Mouse (Mus musculus): Measurements from ENCODE around the gene Mmp14. TPM values are rescaled to one million over a fixed set of nuclear protein-coding genes. Genes with fewer than 3 reads are reported as not detected.
A peak's percentile ranks its signal among the peaks of the same experiment; 100 is the strongest.

Gene Mmp14
- polyA plus RNA-seq, 1 experiment = 24.9 TPM

- Histone ChIP-seq H3K4me3 (ENCODE audit: insufficient read depth, low read length) (peak overlapping the region; percentile 83), H3K4me1 (ENCODE audit: control insufficient read depth, insufficient read depth, low read length) (no peaks in the 10 kb centered on the region), H3K27ac (ENCODE audit: insufficient read depth, low read depth, low read length) (peak overlapping the region; percentile 35)
- TF ChIP-seq CTCF (IDR thresholded peaks at IDR 0.05; ENCODE audit: low read depth, low read length) (peak; percentile 63), POLR2A (IDR thresholded peaks at IDR 0.05; ENCODE audit: borderline replicate concordance, low read depth, low read length) (no peak)
Measured at GRCm38 (mm10) chr14:54464293-54465005, 33.0 kb downstream of the Mmp14 start.

GRCm38 (mm10) chr14:54471467-54471866 is 40.1 kb downstream of the Mmp14 start:
- H3K4me3 ChIP-seq (ENCODE audit: insufficient read depth, low read length) = no peak overlapping the region
- H3K27ac ChIP-seq (ENCODE audit: insufficient read depth, low read depth, low read length) = no peak overlapping the region
- H3K4me1 ChIP-seq (ENCODE audit: control insufficient read depth, insufficient read depth, low read length) = 0 out of 2 replicates have a peak, but pooled peaks cover 3% of the 10 kb centered on the region
- no peak for TF ChIP-seq POLR2A (IDR thresholded peaks at IDR 0.05; ENCODE audit: borderline replicate concordance, low read depth, low read length)
- TF ChIP-seq CTCF (IDR thresholded peaks at IDR 0.05; ENCODE audit: low read depth, low read length) = no peak

- H3K4me3 ChIP-seq (ENCODE audit: insufficient read depth, low read length) = no peak overlapping the region
- no peak overlapping the region for H3K27ac ChIP-seq (ENCODE audit: insufficient read depth, low read depth, low read length)
- TF ChIP-seq CTCF (IDR thresholded peaks at IDR 0.05; ENCODE audit: low read depth, low read length) (no peak), POLR2A (IDR thresholded peaks at IDR 0.05; ENCODE audit: borderline replicate concordance, low read depth, low read length) (no peak)
- H3K4me1 ChIP-seq (ENCODE audit: control insufficient read depth, insufficient read depth, low read length) = 0 out of 2 replicates have a peak, but pooled peaks cover 6% of the 10 kb centered on the region
Measured at GRCm38 (mm10) chr14:54472671-54473070, 41.3 kb downstream of the Mmp14 start.

GRCm38 (mm10) chr14:54474744-54475143 is 43.3 kb downstream of the Mmp14 start:
- no peak overlapping the region for H3K4me3 ChIP-seq (ENCODE audit: insufficient read depth, low read length)
- H3K4me1 ChIP-seq (ENCODE audit: control insufficient read depth, insufficient read depth, low read length) = 0 out of 2 replicates have a peak, but pooled peaks cover 6% of the 10 kb centered on the region
- TF ChIP-seq POLR2A (IDR thresholded peaks at IDR 0.05; ENCODE audit: borderline replicate concordance, low read depth, low read length) (no peak), CTCF (IDR thresholded peaks at IDR 0.05; ENCODE audit: low read depth, low read length) (no peak)
- H3K27ac ChIP-seq (ENCODE audit: insufficient read depth, low read depth, low read length) = no peak overlapping the region

GRCm38 (mm10) chr14:54475941-54476844 is 44.8 kb downstream of the Mmp14 start, which contains the start of gene Rem2:
Gene Rem2 (plus strand): TSS chr14:54476100.
- Histone ChIP-seq H3K27ac (ENCODE audit: insufficient read depth, low read depth, low read length) (no peak within 1 kb of the TSS), H3K4me1 (ENCODE audit: control insufficient read depth, insufficient read depth, low read length) (peaks cover 7% of the 10 kb centered on the region; the same call in 1 of the 2 replicates), H3K4me3 (ENCODE audit: insufficient read depth, low read length) (peak within 1 kb of the TSS; percentile 53)
- TF ChIP-seq CTCF (IDR thresholded peaks at IDR 0.05; ENCODE audit: low read depth, low read length) (no peak), POLR2A (IDR thresholded peaks at IDR 0.05; ENCODE audit: borderline replicate concordance, low read depth, low read length) (no peak)

GRCm38 (mm10) chr14:54477172-54477909 is 45.9 kb downstream of the Mmp14 start:
- H3K27ac ChIP-seq (ENCODE audit: insufficient read depth, low read depth, low read length) = no peak overlapping the region
- peaks cover 13% of the 10 kb centered on the region; the same call in 1 of the 2 replicates for H3K4me1 ChIP-seq (ENCODE audit: control insufficient read depth, insufficient read depth, low read length)
- TF ChIP-seq POLR2A (IDR thresholded peaks at IDR 0.05; ENCODE audit: borderline replicate concordance, low read depth, low read length) (no peak), CTCF (IDR thresholded peaks at IDR 0.05; ENCODE audit: low read depth, low read length) (no peak)
- no peak overlapping the region for H3K4me3 ChIP-seq (ENCODE audit: insufficient read depth, low read length)

- Histone ChIP-seq H3K4me3 (ENCODE audit: insufficient read depth, low read length) (peak overlapping the region; percentile 53), H3K27ac (ENCODE audit: insufficient read depth, low read depth, low read length) (no peak overlapping the region), H3K4me1 (ENCODE audit: control insufficient read depth, insufficient read depth, low read length) (peaks cover 13% of the 10 kb centered on the region; the same call in 1 of the 2 replicates)
- TF ChIP-seq CTCF (IDR thresholded peaks at IDR 0.05; ENCODE audit: low read depth, low read length) (no peak), POLR2A (IDR thresholded peaks at IDR 0.05; ENCODE audit: borderline replicate concordance, low read depth, low read length) (no peak)
Measured at GRCm38 (mm10) chr14:54479451-54479920, 48.1 kb downstream of the Mmp14 start.

- H3K27ac ChIP-seq (ENCODE audit: insufficient read depth, low read depth, low read length) = no peak overlapping the region
- no peak for TF ChIP-seq POLR2A (IDR thresholded peaks at IDR 0.05; ENCODE audit: borderline replicate concordance, low read depth, low read length)
- no peak for TF ChIP-seq CTCF (IDR thresholded peaks at IDR 0.05; ENCODE audit: low read depth, low read length)
- peaks cover 13% of the 10 kb centered on the region; the same call in 1 of the 2 replicates for H3K4me1 ChIP-seq (ENCODE audit: control insufficient read depth, insufficient read depth, low read length)
- H3K4me3 ChIP-seq (ENCODE audit: insufficient read depth, low read length) = no peak overlapping the region
Measured at GRCm38 (mm10) chr14:54480673-54481072, 49.3 kb downstream of the Mmp14 start.

- TF ChIP-seq POLR2A (IDR thresholded peaks at IDR 0.05; ENCODE audit: borderline replicate concordance, low read depth, low read length) (no peak), CTCF (IDR thresholded peaks at IDR 0.05; ENCODE audit: low read depth, low read length) (no peak)
- H3K27ac ChIP-seq (ENCODE audit: insufficient read depth, low read depth, low read length) = no peak overlapping the region
- no peak overlapping the region for H3K4me3 ChIP-seq (ENCODE audit: insufficient read depth, low read length)
- peaks cover 11% of the 10 kb centered on the region; the same call in 1 of the 2 replicates for H3K4me1 ChIP-seq (ENCODE audit: control insufficient read depth, insufficient read depth, low read length)
Measured at GRCm38 (mm10) chr14:54481402-54481801, 50.0 kb downstream of the Mmp14 start.

Measured in bone marrow macrophage, adult 2 months (primary cell).